Mouse (Mus musculus): Measurements from ENCODE around the gene Tmem102.

The Tmem102 gene

GRCm38 (mm10) chr11:69758090-69758456 lies 47.4 kb downstream of the Tmem102 start:
- peak; percentile 94 to 95 for DNase-seq (ENCODE audit: low spot score in 2 of 2)

- DNase-seq (ENCODE audit: low spot score in 2 of 2): no peak
Measured at GRCm38 (mm10) chr11:69757303-69758089, 47.9 kb downstream of the Tmem102 start.

- DNase-seq (ENCODE audit: low spot score in 2 of 2): no peak
Measured at GRCm38 (mm10) chr11:69754701-69755100, 50.7 kb downstream of the Tmem102 start.

- DNase-seq (ENCODE audit: low spot score in 2 of 2): no peak
Measured at GRCm38 (mm10) chr11:69754233-69754632, 51.2 kb downstream of the Tmem102 start.

Measured in spleen, postnatal 14 days (tissue).